Mouse (Mus musculus) ES-CJ7 (cell line): ENCODE measurements at regions not wholly inside any gene's neighbourhood (a gene's known extent, or its start where the extent isn't known, plus 50 kb on each side); places are given as distances from the start of the nearest gene placed in this dataset.

ENCODE experiments used
- DNase-seq: peaks from one replicate; pipeline ENCODE4 v3.0.0; 2011; ENCODE audit warnings: low read depth, low spot score

GRCm38 (mm10) chr13:37611387-37611786 is 166.8 kb upstream of the Rreb1 start:
- DNase-seq, result no peak

- DNase-seq, result no peak
Observed at GRCm38 (mm10) chr13:37617015-37617414, 161.2 kb upstream of the Rreb1 start.

- DNase-seq, result no peak
Observed at GRCm38 (mm10) chr13:37619841-37620725, 158.1 kb upstream of the Rreb1 start.

- DNase-seq, result no peak
Observed at GRCm38 (mm10) chr13:37621319-37622050, 156.7 kb upstream of the Rreb1 start.

GRCm38 (mm10) chr13:37622366-37623088 is 155.7 kb upstream of the Rreb1 start:
- DNase-seq, result no peak

GRCm38 (mm10) chr13:37624741-37625140 is 153.5 kb upstream of the Rreb1 start:
- no peak for DNase-seq

GRCm38 (mm10) chr13:37625532-37626235 is 152.5 kb upstream of the Rreb1 start:
- no peak for DNase-seq

- DNase-seq, result no peak
Observed at GRCm38 (mm10) chr13:37628391-37629270, 149.6 kb upstream of the Rreb1 start.

GRCm38 (mm10) chr13:37629271-37629899 is 148.8 kb upstream of the Rreb1 start:
- no peak for DNase-seq

- no peak for DNase-seq
Observed at GRCm38 (mm10) chr13:37632835-37633440, 145.3 kb upstream of the Rreb1 start.

GRCm38 (mm10) chr13:37636363-37636762 is 141.8 kb upstream of the Rreb1 start:
- DNase-seq, result no peak

GRCm38 (mm10) chr13:37637151-37637550 is 141.0 kb upstream of the Rreb1 start:
- no peak for DNase-seq

- no peak for DNase-seq
Observed at GRCm38 (mm10) chr13:37638071-37638511, 140.1 kb upstream of the Rreb1 start.

GRCm38 (mm10) chr13:37642410-37643093 is 135.6 kb upstream of the Rreb1 start:
- no peak for DNase-seq

- DNase-seq, result no peak
Observed at GRCm38 (mm10) chr13:37644751-37645181, 133.4 kb upstream of the Rreb1 start.

GRCm38 (mm10) chr13:37649467-37650080 is 128.6 kb upstream of the Rreb1 start:
- DNase-seq, result no peak

- DNase-seq, result no peak
Observed at GRCm38 (mm10) chr13:37651221-37651946, 126.8 kb upstream of the Rreb1 start.

- DNase-seq, result no peak
Observed at GRCm38 (mm10) chr13:37654651-37655050, 123.5 kb upstream of the Rreb1 start.
